Mouse (Mus musculus): ENCODE measurements around the gene Slc7a1.

The Slc7a1 gene

DNA sequence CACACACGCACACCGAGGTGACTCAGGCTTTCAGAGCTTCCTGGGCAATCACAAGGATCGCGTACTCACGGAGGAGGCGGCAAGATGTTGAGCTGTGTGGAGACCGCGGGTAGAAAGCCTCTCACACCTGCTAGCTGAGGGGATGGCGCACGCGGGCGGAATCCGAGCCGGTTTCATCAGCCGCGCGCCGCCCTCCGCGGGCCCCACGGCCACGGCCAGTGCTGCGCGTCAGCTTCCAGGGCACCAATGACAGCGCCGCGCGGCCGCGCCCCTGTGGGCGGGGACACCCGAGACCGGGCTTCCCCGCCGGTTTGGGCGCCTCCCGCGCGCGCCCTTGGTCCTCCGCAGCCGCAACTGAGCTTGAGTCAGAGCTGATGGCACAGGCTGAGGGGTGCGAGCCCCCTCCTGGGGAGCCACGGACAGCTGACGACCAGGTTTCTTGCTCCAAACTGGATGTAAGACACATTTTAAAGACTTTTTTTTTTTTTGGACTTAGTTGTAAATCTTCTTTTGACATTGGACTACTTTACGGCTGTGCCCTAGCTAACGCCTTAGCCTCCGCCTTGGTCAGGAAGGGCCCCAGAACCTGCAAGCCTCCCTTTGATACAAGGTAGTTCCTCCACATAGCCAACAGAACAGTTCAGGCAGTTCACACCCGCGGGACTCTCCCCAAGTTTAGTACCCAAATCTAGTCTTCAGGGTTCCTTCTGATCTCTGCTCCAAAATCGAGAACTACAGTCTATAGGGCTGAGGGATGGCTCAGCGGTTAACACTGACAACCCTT lies at the start of gene Slc7a1:
TSS of gene Slc7a1 (minus strand) at position 245 of the 784 bp plus-strand sequence.
- peak; percentile 89 for DNase-seq

GRCm38 (mm10) chr5:148444974-148445373 lies 45.3 kb upstream of the Slc7a1 start:
- no peak for DNase-seq

DNA sequence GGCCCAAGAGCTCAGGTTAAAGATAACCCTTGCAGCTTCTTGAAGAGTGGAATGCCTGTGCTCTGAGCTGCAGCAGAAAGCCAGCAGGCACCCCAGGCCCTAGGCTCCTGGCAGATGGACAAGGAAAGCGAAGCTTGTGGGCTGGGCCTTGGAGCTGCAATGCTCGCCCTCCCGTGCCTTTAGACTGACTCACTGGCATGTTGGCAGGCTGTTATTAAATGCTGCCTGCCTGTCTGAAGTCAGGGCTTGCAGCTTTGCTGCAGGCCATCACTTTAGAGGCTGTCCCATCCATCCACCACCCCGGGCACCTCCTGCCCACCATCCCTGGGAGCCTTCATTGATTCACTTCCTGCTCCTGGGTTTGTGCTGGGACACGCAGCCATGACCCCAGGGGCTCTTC lies 44.0 kb upstream of the Slc7a1 start:
- peak; percentile 39 for DNase-seq

- no peak for DNase-seq
Measured at GRCm38 (mm10) chr5:148435660-148436059, 36.0 kb upstream of the Slc7a1 start.

- DNase-seq = no peak
Measured at GRCm38 (mm10) chr5:148432121-148432520, 32.4 kb upstream of the Slc7a1 start.

DNA sequence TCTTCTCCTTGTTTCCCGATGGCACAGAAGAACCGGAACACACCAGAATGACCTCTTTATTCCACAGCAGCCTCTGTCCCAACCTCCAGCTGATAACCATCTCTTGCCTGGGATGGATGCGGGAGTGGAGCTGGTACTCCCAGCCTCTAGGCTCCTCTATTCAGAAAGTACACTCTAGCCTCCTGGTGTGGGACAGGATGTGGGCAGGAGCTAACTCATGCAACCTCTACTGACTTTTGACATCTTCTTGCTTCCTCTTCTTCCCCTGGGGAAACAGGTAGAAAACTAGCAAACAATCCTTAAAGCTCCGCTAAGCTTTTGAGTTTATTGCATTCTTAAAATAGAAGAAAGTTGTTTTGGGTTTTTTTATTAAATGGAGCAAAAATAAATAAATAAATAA lies 29.1 kb upstream of the Slc7a1 start:
- no peak for DNase-seq

DNA sequence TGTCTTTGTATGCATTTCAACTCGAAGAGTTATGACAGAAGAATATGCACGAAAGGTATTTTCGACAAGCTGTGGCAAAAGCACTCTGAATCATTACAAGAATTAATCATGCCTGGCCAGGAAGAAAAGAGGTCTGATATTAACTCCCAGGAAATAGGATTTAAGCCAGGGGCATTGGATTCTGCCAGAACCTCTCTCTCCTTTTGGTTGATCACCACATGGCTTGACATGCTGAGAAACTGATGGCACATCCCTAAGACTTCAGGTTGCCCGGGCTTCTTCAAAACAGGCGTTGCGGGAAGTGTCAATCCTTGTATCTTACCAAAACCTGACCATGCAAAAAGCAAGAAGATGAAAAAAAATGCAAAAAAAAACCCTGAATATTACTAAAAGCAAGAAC lies 25.4 kb upstream of the Slc7a1 start:
- DNase-seq = no peak

DNA sequence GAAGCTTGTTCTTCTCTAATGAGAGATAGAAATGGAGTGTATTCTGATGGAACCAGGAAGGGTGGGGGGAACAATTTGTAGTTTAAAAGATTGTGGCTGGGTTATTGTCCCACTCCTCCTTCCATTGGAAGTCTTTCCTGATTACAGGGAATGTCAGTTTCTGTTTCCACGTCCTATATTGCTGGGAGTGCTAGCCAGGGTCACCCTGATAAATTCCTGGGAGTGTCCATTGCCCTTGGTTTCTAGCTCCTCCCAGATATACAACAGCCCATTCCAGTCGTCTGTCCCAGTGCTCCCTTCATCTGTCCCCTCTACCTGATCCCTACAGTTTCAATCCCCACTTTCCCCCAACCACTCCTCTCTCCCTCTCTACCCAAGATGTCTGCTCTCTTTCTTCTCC lies 21.6 kb upstream of the Slc7a1 start:
- no peak for DNase-seq

DNA sequence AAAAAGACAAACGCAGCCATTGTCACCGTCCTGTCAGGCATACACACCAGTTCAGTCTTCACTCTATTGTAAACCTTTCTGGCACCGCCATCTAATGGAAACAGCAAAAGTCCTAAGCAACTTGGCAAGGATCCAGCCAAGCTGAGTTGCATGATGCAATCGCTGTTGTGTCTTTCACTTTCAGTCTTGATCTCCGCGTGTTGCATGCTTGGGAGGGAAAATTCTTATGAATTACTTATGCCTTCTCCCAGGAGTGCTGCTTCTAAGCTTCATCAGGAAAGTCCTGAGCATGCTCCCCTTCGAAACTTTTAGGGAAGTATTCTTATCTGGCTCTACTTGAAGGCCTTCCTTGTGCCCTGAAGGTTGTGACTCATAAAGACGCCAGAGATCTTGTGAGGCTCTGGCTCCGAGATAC lies 19.4 kb upstream of the Slc7a1 start:
- DNase-seq = peak; percentile 65

- DNase-seq = no peak
Measured at GRCm38 (mm10) chr5:148418436-148418835, 18.7 kb upstream of the Slc7a1 start.

DNA sequence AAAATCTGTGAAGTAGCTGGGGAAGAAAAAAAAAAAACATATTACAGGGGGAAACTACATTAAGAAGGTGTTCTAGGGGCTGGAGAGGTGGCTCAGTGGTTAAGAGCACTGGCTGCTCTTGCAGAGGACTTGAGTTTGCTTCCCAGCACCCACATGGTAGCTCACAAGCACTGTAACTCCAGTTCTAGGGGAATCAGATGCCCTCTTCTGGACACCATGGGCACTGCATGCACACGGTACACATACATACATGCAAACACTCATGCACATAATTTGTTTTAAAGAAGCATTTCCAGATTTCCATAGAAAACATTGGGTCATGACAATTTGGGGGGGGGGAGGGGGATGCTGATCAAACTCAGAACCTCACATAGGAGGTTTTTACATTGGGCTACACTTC lies 18.1 kb upstream of the Slc7a1 start:
- no peak for DNase-seq

DNA sequence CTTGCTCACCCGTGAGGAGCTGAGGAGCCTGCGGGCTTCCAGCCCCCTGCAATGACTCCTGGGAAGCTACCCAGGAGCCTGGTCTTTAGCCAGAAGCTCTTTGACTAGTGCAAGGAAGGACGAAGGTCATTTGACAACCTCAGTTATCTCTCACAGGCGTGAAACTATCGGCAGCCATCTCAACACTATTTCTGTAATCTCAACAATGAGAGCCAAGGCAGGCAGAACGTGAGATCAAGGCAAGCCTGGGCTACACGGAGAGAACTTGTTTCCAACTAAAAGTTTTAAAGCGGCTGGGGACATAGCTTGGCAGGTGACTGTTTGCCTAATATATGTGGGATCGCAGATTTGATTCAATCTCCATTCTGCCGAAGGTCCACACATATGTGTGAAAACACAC lies 16.8 kb upstream of the Slc7a1 start:
- DNase-seq = no peak

GRCm38 (mm10) chr5:148414233-148414632 lies 14.5 kb upstream of the Slc7a1 start:
- DNase-seq = no peak

DNA sequence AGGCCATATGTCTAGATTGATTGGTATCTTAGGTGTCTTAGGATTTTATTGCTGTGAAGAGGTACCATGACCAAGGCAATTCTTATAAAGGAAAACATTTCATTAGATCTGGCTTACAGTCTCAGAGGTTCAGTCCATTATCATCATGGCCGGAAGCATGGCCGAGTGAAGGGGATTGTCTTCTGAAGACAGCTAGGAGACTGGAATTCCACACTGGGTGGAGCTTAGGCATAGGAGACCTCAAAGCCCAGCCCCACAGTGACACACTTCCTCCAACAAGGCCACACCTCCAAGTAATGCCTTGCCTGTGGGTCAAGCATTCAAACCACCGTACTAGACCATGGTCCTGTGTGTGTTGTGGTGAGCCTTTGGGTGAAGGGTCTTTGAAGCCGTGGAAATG lies 12.8 kb upstream of the Slc7a1 start:
- DNase-seq = no peak

- no peak for DNase-seq
Measured at GRCm38 (mm10) chr5:148409465-148409864, 9.8 kb upstream of the Slc7a1 start.

DNA sequence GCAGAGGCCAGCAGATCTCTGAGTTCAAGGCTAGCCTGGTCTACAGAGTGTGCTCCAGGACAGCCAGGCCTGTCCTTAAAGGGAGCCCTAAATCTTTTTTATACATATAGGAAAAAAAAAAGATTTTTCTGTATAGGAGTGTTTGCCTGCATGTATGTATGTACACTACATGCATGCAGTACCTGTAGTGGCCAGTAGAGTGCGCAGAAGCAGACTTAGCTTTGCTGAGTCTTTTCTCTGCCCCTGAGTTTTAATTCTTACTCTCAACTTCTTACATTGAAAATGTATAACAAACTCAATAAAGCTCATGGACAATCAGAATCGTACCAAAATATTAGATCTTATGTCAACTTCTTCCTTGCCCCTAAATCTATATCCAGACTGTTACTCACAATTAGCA lies 7.2 kb upstream of the Slc7a1 start:
- no peak for DNase-seq

- no peak for DNase-seq
Measured at GRCm38 (mm10) chr5:148404548-148404947, 4.8 kb upstream of the Slc7a1 start.

DNA sequence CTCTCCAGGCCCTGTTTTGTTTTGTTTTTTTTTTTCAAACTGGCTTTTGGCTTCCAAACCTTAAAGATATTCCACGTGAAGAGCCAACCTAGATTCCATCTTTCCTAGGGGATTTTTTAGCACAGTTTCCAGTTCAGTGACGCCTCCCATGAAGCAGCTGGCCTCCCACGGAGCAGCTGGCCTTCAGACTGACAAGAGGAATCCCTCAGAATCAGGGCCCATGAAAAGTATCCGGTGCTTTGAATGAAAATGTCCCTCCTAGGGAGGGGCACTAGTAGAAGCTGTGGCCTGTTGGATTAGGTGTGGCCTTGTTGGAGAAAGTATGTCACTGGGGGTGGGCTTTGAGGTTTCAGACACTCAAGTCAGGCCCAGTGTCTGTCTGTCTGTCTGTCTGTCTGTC lies 2.9 kb upstream of the Slc7a1 start:
- DNase-seq = no peak

GRCm38 (mm10) chr5:148398766-148399659 lies 691 bp downstream of the Slc7a1 start:
- DNase-seq = peak; percentile 43

DNA sequence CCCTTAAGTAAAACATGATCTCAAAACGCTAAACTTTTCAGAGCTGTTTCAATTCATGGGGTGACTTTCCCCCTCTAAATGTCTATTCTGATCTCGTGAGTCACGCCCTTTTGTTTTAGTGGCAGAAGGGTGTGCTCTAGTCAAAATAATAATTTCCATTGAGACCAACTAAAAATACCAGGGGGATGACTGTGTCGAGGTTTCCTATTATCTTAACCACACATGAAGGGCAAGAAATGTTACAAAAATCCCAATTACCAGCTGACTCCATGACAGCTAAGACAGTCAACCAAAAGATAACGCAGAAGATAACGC lies 1.3 kb downstream of the Slc7a1 start:
- no peak for DNase-seq

DNA sequence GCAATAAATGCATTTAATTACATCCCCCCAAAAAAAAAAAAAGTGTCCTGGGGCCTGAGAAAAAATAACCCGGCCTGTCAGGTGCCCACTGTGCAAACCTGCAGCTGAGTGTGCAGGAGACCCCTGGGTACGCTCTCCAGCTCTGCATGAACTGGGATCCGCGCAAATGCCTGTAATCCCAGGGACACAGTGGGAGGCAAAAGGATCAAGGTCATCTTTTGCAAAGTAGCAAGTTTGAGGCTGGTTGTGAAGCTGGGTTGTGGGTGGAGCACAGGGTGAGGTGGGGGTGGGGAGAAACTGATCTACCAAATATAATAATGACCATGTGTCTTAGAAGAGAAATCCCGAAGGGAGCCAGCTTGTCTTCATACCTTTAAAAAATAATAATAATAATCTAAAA lies 1.8 kb downstream of the Slc7a1 start:
- DNase-seq = no peak

- no peak for DNase-seq
Measured at GRCm38 (mm10) chr5:148397418-148397817, 2.3 kb downstream of the Slc7a1 start.

- DNase-seq = no peak
Measured at GRCm38 (mm10) chr5:148393316-148393715, 6.4 kb downstream of the Slc7a1 start.

DNA sequence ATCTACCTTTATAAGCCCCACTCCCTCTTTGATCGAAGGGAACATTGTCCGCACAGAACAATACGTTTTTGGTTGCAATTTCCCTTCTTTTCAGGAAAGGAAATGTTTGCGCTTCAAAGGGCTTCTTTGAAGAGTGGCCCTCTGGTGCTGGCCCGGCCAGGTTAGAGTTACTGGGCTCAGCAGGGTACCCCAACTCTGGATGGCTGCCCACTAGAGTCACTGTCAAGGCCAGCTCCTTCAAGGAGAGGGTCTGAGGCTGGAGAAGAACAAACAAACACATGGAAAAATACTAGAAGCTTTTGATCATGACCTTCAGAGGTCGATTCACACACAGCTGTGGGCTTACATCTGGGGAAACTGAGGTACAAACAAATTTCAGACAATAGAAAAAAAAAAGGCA lies 6.9 kb downstream of the Slc7a1 start:
- DNase-seq = no peak
